In the genomic region with DNA sequence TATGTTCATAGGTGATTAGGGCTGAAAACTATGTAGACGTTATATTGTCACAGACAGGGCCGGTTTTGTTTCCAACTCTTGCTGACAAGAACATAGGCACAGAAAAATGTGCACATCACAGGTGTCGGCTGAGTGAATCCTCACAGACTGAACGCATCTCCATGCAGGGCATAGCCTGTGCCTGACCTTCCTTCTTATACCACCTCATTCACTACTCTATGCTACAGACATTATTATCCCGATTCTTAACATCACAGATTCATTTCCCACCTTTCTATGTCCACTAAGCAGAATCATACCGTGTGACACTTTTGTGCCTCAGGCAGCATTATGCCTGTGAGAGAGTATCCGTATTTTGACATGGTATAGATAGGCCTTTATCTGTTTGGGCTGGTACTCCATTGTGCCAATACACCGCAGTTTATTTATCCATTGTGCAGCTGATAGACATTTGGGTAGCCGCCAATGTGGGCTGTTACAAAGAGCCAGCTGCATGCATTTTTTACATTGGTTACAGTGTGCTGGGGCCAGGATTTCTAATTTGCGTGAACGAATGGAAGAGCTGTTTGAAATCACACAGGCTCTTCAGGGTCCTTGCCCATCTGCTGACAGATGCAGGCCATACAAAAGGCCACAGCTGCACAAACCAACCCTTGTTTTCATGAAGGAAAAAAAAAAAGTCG, we compare ENCODE assay signal across 10 mouse cellular contexts. TPM values are rescaled to one million over a fixed set of nuclear protein-coding genes. Genes with fewer than 3 reads are reported as not detected.
DNase-seq lines count a peak whose midpoint lies in the region; ATAC-seq and TF ChIP-seq lines count a peak whose summit lies in the region.
"Had no signal": no experiment of that assay in that cellular context is flagged by ENCODE, and none has a peak within 500 bp of the region (broad histone marks: within the 10 kb centered on the region; RNA-seq: fewer than 3 reads in every experiment).

No protein-coding gene starts in this region.

- H3K27ac ChIP-seq in embryonic facial prominence, embryonic 12.5 days: no peak overlapping the region
- peak overlapping the region; percentile 40 for H3K27ac ChIP-seq in hindbrain, embryonic 14.5 days
- peak overlapping the region; percentile 76 for H3K27ac ChIP-seq in midbrain, embryonic 14.5 days (replicated peaks; ENCODE audit: low read depth, low read length)
- H3K27ac ChIP-seq in intestine, embryonic 15.5 days: no peak overlapping the region
- H3K27ac ChIP-seq in gastrocnemius, adult 2 months: no peak overlapping the region

- H3K4me2 ChIP-seq in embryonic facial prominence, embryonic 12.5 days (replicated peaks): no peak overlapping the region
- no peak overlapping the region for H3K4me2 ChIP-seq in hindbrain, embryonic 14.5 days (replicated peaks)
- H3K4me2 ChIP-seq in midbrain, embryonic 14.5 days (ENCODE audit: low read length): no peak overlapping the region; the same call in 1 of the 2 replicates
- H3K4me2 ChIP-seq in intestine, embryonic 15.5 days (replicated peaks): no peak overlapping the region

- H3K9ac ChIP-seq in embryonic facial prominence, embryonic 12.5 days: no peak overlapping the region
- H3K9ac ChIP-seq in hindbrain, embryonic 14.5 days: no peak overlapping the region
- no peak overlapping the region for H3K9ac ChIP-seq in midbrain, embryonic 14.5 days (replicated peaks; ENCODE audit: low read length)
- H3K9ac ChIP-seq in intestine, embryonic 15.5 days: no peak overlapping the region

- H3K4me3 ChIP-seq in embryonic facial prominence, embryonic 12.5 days: no peak overlapping the region
- no peak overlapping the region for H3K4me3 ChIP-seq in hindbrain, embryonic 14.5 days (replicated peaks; ENCODE audit: low read length)
- no peak overlapping the region for H3K4me3 ChIP-seq in midbrain, embryonic 14.5 days (replicated peaks; ENCODE audit: low read depth, low read length)
- H3K4me3 ChIP-seq in intestine, embryonic 15.5 days (replicated peaks): no peak overlapping the region
- H3K4me3 ChIP-seq in gastrocnemius, adult 2 months: no peak overlapping the region

- intact Hi-C loops in gastrocnemius, adult 2 months (cut with DNase I): no loop called here

- no peaks in the 10 kb centered on the region for H3K36me3 ChIP-seq in embryonic facial prominence, embryonic 12.5 days
- no peaks in the 10 kb centered on the region for H3K36me3 ChIP-seq in hindbrain, embryonic 14.5 days (replicated peaks; ENCODE audit: control insufficient read depth, insufficient read depth)
- no peaks in the 10 kb centered on the region for H3K36me3 ChIP-seq in midbrain, embryonic 14.5 days (ENCODE audit: control insufficient read depth, insufficient read depth, low read length)
- H3K36me3 ChIP-seq in intestine, embryonic 15.5 days: no peaks in the 10 kb centered on the region

- H3K9me3 ChIP-seq in embryonic facial prominence, embryonic 12.5 days: 0 out of 2 replicates have a peak, but pooled peaks cover 4% of the 10 kb centered on the region
- no peaks in the 10 kb centered on the region for H3K9me3 ChIP-seq in hindbrain, embryonic 14.5 days (ENCODE audit: control insufficient read depth, low read length)
- H3K9me3 ChIP-seq in midbrain, embryonic 14.5 days (ENCODE audit: control insufficient read depth, low read length): no peaks in the 10 kb centered on the region
- H3K9me3 ChIP-seq in intestine, embryonic 15.5 days: no peaks in the 10 kb centered on the region

- H3K4me1 ChIP-seq in embryonic facial prominence, embryonic 12.5 days: peaks cover 7% of the 10 kb centered on the region; the same call in 1 of the 2 replicates
- peaks cover 13% of the 10 kb centered on the region for H3K4me1 ChIP-seq in hindbrain, embryonic 14.5 days (replicated peaks; ENCODE audit: control insufficient read depth, insufficient read depth, low read length)
- peaks cover 12% of the 10 kb centered on the region for H3K4me1 ChIP-seq in midbrain, embryonic 14.5 days (ENCODE audit: control insufficient read depth, insufficient read depth, low read length)
- H3K4me1 ChIP-seq in intestine, embryonic 15.5 days (replicated peaks): no peaks in the 10 kb centered on the region

- TF ChIP-seq CTCF in gastrocnemius, adult 2 months (IDR thresholded peaks at IDR 0.05): no peak

- DNase-seq in left cerebral cortex, adult 11 months (ENCODE audit: low spot score): peak; percentile 25
- DNase-seq in left cerebral cortex, adult 18-20 months (ENCODE audit: low spot score in 2 of 2): no peak
- peak; percentile 81 for DNase-seq in hindbrain, embryonic 14.5 days (ENCODE audit: low spot score)
- DNase-seq in midbrain, embryonic 14.5 days: peak; percentile 86
- no peak for DNase-seq in kidney, adult 18-20 months
- DNase-seq in gastrocnemius, adult 2 months: no peak
- DNase-seq: thymus, postnatal 25 days had no signal

- peak; percentile 75; the same call in 1 of the 2 replicates for ATAC-seq in embryonic facial prominence, embryonic 12.5 days (ENCODE audit: insufficient number of reproducible peaks, insufficient read depth, low FRiP score, low TSS enrichment)
- ATAC-seq in hindbrain, embryonic 14.5 days (ENCODE audit: low FRiP score): peak; percentile 85
- ATAC-seq in midbrain, embryonic 14.5 days (ENCODE audit: low FRiP score, low TSS enrichment): peak; percentile 85
- no peak for ATAC-seq in intestine, embryonic 15.5 days

- WGBS in embryonic facial prominence, embryonic 12.5 days: 65% methylated on average over 12 of the region's 12 CpGs
- 24% methylated on average over 12 of the region's 12 CpGs for WGBS in hindbrain, embryonic 14.5 days
- WGBS in midbrain, embryonic 14.5 days: 21% methylated on average over 12 of the region's 12 CpGs
- WGBS in intestine, embryonic 15.5 days: 77% methylated on average over 12 of the region's 12 CpGs

- H3K27me3 ChIP-seq in embryonic facial prominence, embryonic 12.5 days: no peaks in the 10 kb centered on the region
- H3K27me3 ChIP-seq in hindbrain, embryonic 14.5 days (ENCODE audit: control insufficient read depth, insufficient read depth, low read length): no peaks in the 10 kb centered on the region
- no peaks in the 10 kb centered on the region for H3K27me3 ChIP-seq in midbrain, embryonic 14.5 days (ENCODE audit: control insufficient read depth, insufficient read depth, low read length)
- H3K27me3 ChIP-seq in intestine, embryonic 15.5 days (replicated peaks): no peaks in the 10 kb centered on the region

RNA-seq across cellular contexts. Expression of gene Gm3646, which starts 33.5 kb away (rescaled TPM):
- not detected for total RNA-seq in left cerebral cortex, adult 18-20 months (2021)
- polyA plus RNA-seq in embryonic facial prominence, embryonic 12.5 days (2016; fragmentation: Nextera tagmentation; extraction: Ambion mirVana): not detected in 2 replicates
- not detected in 2 replicates for polyA plus RNA-seq in hindbrain, embryonic 14.5 days (2014; fragmentation: Nextera tagmentation; extraction: Ambion mirVana)
- polyA plus RNA-seq in midbrain, embryonic 14.5 days (2014; fragmentation: Nextera tagmentation; extraction: Ambion mirVana): not detected in 2 replicates
- not detected in 2 replicates for polyA plus RNA-seq in intestine, embryonic 15.5 days (2015; fragmentation: Nextera tagmentation; extraction: Ambion mirVana)
- total RNA-seq in gastrocnemius, adult 2 months (2021): 1 to 10 TPM in 1 of 2 experiments, not detected in 1; 1.6 TPM
- total RNA-seq: layer of hippocampus, postnatal 14 days had no signal

Comparison
In these comparisons a context has a peak if more than half of its experiments do, and no peak if none do; other contexts are left out.
1. DNase-seq: peak in left cerebral cortex, adult 11 months (single experiment), hindbrain, embryonic 14.5 days (single experiment) and midbrain, embryonic 14.5 days (single experiment); none in left cerebral cortex, adult 18-20 months (0 of 2), kidney, adult 18-20 months (single experiment) and gastrocnemius, adult 2 months (single experiment).
2. H3K27ac ChIP-seq: peak in hindbrain, embryonic 14.5 days (single experiment) and midbrain, embryonic 14.5 days (single experiment); none in embryonic facial prominence, embryonic 12.5 days (single experiment), intestine, embryonic 15.5 days (single experiment) and gastrocnemius, adult 2 months (single experiment).